Mouse (Mus musculus) C2C12 (cell line): Measurements from ENCODE around the gene Pfkfb1. TPM values are rescaled to one million over a fixed set of nuclear protein-coding genes. Genes with fewer than 3 reads are reported as not detected.

Experiments used
- H3K27me3 ChIP-seq: one replicate; pipeline ENCODE4 v1.6.1; 2011; ENCODE audit not compliant: control insufficient read depth, insufficient read depth, insufficient read length
- H3K36me3 ChIP-seq: one replicate; pipeline ENCODE4 v1.6.1; 2011; ENCODE audit not compliant: control insufficient read depth, insufficient read depth
- H3K4me3 ChIP-seq: one replicate; pipeline ENCODE4 v1.5.1; 2011; ENCODE audit warnings: mild to moderate bottlenecking, control low read depth; ENCODE audit not compliant: poor library complexity, insufficient read depth, severe bottlenecking
- H3K79me2 ChIP-seq: one replicate; pipeline ENCODE4 v1.6.1; 2011; ENCODE audit not compliant: control insufficient read depth, insufficient read depth
- H3K79me3 ChIP-seq: one replicate; pipeline ENCODE4 v1.6.1; 2011; ENCODE audit warnings: low read depth, control low read depth
- H3ac ChIP-seq: one replicate; pipeline ENCODE3; 2011; ENCODE audit warnings: low read depth; ENCODE audit not compliant: control insufficient read depth, insufficient read length
- CEBPB ChIP-seq: IDR thresholded peaks from one replicate; pipeline ENCODE4 v1.6.1; 2011; ENCODE audit warnings: low read depth, mild to moderate bottlenecking, control low read depth, moderate library complexity
- CTCF ChIP-seq: IDR thresholded peaks from one replicate; pipeline ENCODE4 v1.5.1; 2011; ENCODE audit not compliant: control insufficient read depth, insufficient read depth, insufficient read length
- FOSL1 ChIP-seq: IDR thresholded peaks from one replicate; pipeline ENCODE4 v1.8.0; 2011; ENCODE audit warnings: mild to moderate bottlenecking, low read length; ENCODE audit not compliant: poor library complexity, insufficient read depth, severe bottlenecking
- MAX ChIP-seq: IDR thresholded peaks from one replicate; pipeline ENCODE4 v1.6.1; 2011; ENCODE audit warnings: mild to moderate bottlenecking, control low read depth
- MYOD1 ChIP-seq: IDR thresholded peaks from one replicate; pipeline ENCODE4 v1.6.1; 2011; ENCODE audit warnings: low read depth; ENCODE audit not compliant: control insufficient read depth, insufficient read length
- MYOG ChIP-seq: IDR thresholded peaks from one replicate; pipeline ENCODE4 v1.6.1; 2011; ENCODE audit not compliant: control insufficient read depth, insufficient read length; ENCODE audit errors: extremely low read depth
- USF1 ChIP-seq: IDR thresholded peaks from one replicate; pipeline ENCODE4 v1.6.1; 2011; ENCODE audit warnings: low read depth, mild to moderate bottlenecking, control low read depth, moderate library complexity
- polyA plus RNA-seq: library from polyadenylated mRNA; unstranded; fragments of >200 nt; fragmentation: generic; extraction: Trizol; gene quantifications from one replicate; pipeline ENCODE4 v1.2.1, GENCODE M21; 2012; ENCODE audit warnings: missing spikeins

Pfkfb1 gene
- polyA plus RNA-seq, 1 experiment: 2.7 TPM

DNA sequence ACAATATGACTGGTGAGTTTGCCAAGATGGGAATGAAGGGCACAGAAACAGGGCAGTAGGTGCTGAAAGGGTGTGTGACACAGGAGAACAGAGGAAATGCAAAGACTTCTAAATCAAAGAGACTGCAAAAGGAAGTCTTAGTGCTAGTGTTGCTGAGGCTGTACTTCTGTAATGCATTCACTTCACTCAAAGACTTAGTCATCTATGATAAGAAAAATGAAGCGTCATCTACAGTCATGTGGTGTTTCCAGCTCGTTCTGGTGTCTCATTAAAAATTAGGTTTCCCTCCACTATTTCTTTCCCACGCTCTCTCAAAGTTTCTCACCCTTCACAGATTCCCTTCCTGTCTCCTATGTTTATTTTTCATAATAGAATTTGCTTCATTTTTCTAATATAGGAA is 34.0 kb upstream of the Pfkfb1 start:
- H3ac ChIP-seq: no peak overlapping the region
- no peaks in the 10 kb centered on the region for H3K79me2 ChIP-seq
- no peak overlapping the region for H3K4me3 ChIP-seq
- TF ChIP-seq MAX (no peak), CTCF (no peak), USF1 (no peak), CEBPB (no peak), MYOD1 (no peak), FOSL1 (no peak), MYOG (no peak)
- peaks cover 2% of the 10 kb centered on the region for H3K79me3 ChIP-seq
- H3K27me3 ChIP-seq: no peaks in the 10 kb centered on the region
- H3K36me3 ChIP-seq: no peaks in the 10 kb centered on the region

DNA sequence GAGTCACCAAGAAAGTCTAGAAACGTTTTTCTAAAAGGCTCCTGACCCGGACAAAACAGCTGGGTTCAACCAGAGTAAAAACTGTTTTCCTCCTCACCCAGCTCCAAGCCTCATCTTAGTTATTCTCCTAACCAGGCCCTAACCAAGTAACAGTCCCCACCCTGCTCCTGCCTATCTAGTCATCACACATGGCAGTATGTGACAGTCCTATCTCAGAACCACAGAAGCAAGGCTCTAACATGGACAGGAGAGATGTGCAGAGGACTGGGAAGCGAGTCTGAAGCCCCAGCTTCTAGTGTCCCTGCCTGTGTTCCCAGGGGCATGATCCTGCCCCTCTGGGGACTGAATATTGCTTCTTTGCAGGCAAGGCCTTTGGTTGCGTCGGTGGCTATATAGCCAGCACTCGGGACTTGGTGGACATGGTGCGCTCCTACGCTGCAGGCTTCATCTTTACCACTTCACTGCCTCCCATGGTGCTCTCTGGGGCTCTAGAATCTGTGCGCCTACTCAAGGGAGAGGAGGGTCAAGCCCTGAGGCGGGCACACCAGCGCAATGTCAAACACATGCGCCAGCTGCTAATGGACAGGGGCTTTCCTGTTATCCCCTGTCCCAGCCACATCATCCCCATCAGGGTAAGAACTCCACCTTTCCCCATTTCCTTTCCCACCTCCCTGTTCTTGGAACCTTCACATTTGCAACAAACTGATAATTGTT is 23.2 kb upstream of the Pfkfb1 start:
- Histone ChIP-seq H3K79me2 (no peaks in the 10 kb centered on the region), H3ac (no peak overlapping the region), H3K27me3 (no peaks in the 10 kb centered on the region), H3K4me3 (no peak overlapping the region), H3K79me3 (no peaks in the 10 kb centered on the region), H3K36me3 (peaks cover 3% of the 10 kb centered on the region)
- TF ChIP-seq MYOG (no peak), MAX (no peak), CEBPB (no peak)

DNA sequence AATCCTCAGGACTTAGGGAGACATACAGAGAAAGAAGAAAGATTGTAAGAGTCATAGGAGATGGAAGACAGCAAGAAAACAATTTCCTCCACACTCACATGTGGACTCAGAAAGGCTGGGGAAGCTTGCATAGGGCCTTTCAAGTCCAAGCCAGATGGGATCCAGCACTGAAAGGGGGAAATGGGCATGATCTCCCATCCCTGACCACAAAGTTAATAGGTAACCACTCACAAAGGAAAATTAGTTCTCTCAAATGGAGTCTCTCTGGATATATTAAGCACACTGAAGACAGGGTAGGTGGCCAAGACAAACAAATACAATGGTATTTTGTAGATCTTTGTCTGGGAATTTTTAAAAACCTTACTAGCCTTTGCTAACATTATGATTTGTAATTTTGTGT is 6.1 kb upstream of the Pfkfb1 start:
- no peak overlapping the region for H3ac ChIP-seq
- H3K79me2 ChIP-seq: peaks cover 72% of the 10 kb centered on the region
- no peaks in the 10 kb centered on the region for H3K27me3 ChIP-seq
- TF ChIP-seq FOSL1 (no peak), CTCF (no peak)
- peaks cover 28% of the 10 kb centered on the region for H3K36me3 ChIP-seq
- no peak overlapping the region for H3K4me3 ChIP-seq
- peaks cover 41% of the 10 kb centered on the region for H3K79me3 ChIP-seq

DNA sequence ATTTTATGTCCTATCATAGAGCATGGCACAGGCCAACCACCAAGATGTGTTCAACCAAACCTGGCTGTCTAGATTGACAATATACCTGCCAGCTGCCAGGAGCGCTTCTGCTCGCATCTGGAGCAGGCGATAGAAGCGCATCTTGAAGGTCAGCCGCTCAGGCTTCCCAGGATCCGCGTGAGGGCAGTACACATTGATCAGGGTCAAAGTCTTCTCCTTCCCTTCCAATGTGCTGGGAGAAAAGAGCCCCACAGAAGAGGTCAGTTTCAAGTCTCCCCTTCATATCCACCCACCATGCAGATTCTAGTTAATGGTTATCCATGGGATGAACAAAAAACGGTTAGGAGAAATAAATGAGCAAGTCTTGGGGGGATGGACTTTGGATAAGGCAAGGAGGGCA is 2.9 kb upstream of the Pfkfb1 start:
- TF ChIP-seq USF1 (no peak), FOSL1 (no peak), CEBPB (no peak), MYOD1 (no peak), CTCF (no peak), MAX (no peak), MYOG (no peak)
- peaks cover 21% of the 10 kb centered on the region for H3K36me3 ChIP-seq

DNA sequence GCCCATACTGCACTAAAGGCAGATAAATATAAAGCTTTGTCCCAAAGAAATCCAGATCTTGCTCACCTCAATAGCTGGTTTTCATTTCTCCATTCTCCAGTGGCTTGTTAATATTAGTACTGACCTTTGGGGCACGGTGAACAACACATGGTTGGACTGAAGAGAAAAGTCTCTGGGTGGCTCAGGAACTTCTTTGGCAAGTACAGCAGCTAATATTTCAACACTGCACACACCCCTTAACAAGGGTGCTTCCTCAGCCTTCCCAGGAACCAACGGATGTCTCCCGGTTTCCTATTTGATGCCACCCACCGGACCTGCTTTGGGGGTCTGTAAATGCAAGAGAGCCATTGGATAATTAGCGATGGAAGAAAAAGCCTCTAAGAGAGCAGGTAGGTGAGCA is 1.7 kb downstream of the Pfkfb1 start, which contains the start of gene Apex2:
Apex2 (minus strand) TSS at position 173 of the 400 bp plus-strand sequence.
- no peaks in the 10 kb centered on the region for H3K27me3 ChIP-seq
- no peak within 1 kb of the TSS for H3K4me3 ChIP-seq
- peaks cover 19% of the 10 kb centered on the region for H3K79me3 ChIP-seq
- H3K79me2 ChIP-seq: peaks cover 30% of the 10 kb centered on the region
- H3ac ChIP-seq: no peak within 1 kb of the TSS
- TF ChIP-seq MYOD1 (no peak), MAX (no peak), CEBPB (no peak), MYOG (no peak), FOSL1 (no peak), CTCF (no peak), USF1 (no peak)
- peaks cover 6% of the 10 kb centered on the region for H3K36me3 ChIP-seq

More for the DNA sequence above, 2.9 kb upstream of the Pfkfb1 start:
- H3K27me3 ChIP-seq: no peaks in the 10 kb centered on the region
- H3K79me3 ChIP-seq: peaks cover 33% of the 10 kb centered on the region
- H3K4me3 ChIP-seq: no peak overlapping the region
- H3ac ChIP-seq: no peak overlapping the region
- H3K79me2 ChIP-seq: peaks cover 51% of the 10 kb centered on the region
